Mouse (Mus musculus) small intestine, adult 2 months (tissue): ENCODE measurements around the gene Pdcd11.

Experiments
- CTCF ChIP-seq: fragments of 200-500 bp; IDR thresholded peaks from 2 replicates; pipeline ENCODE4 v1.5.1; 2012; ENCODE audit warnings: low read depth, mild to moderate bottlenecking, control low read depth, inconsistent platforms, low read length, moderate library complexity, mixed read lengths; ENCODE audit not compliant: insufficient replicate concordance, insufficient read length; ENCODE audit errors: extremely low read depth
- POLR2A ChIP-seq: fragments of 200-500 bp; IDR thresholded peaks from 2 replicates; pipeline ENCODE4 v1.6.1; 2012; ENCODE audit warnings: low read depth, mild to moderate bottlenecking, control low read depth, inconsistent platforms, low read length, moderate library complexity

- TF ChIP-seq CTCF (no peak), POLR2A (no peak)
These were observed 60.9 kb downstream of the Pdcd11 start for GRCm38 (mm10) chr19:47151332-47152061.
